Mouse (Mus musculus): ENCODE measurements around the gene Gm21244. TPM values are rescaled to one million over a fixed set of nuclear protein-coding genes. Genes with fewer than 3 reads are reported as not detected.
"Not testable (repeated sequence)": the region's sequence is repeated elsewhere in the genome, so short reads cannot be mapped to it uniquely, and the experiment has no call there.

Gene Gm21244
- not detected for total RNA-seq (2021)
- long read RNA-seq, experiment 1: 0 reads
- long read RNA-seq, experiment 2: 0 reads

GRCm38 (mm10) chrY:7169193-7169592, at the start of gene Gm21244:
Gm21244 (minus strand) TSS chrY:7169293.
- DNase-seq (ENCODE audit: low spot score in 2 of 2): not testable (repeated sequence)

Other genes with a start within 250 kb of the Gm21244 start
- gene Gm28998, start 84.5 kb upstream of the Gm21244 start, total RNA-seq (2021): not detected
- gene Gm21788, start 235.7 kb upstream of the Gm21244 start, total RNA-seq (2021): not detected

Measured in adrenal gland, adult 18-20 months (tissue).